Mouse (Mus musculus) left cerebral cortex, postnatal 25 days (tissue): ENCODE measurements around the gene Vdac2. TPM values are rescaled to one million over a fixed set of nuclear protein-coding genes. Genes with fewer than 3 reads are reported as not detected.

Source experiments
- DNase-seq, 2 experiments: peaks; one replicate each; pipeline ENCODE4 v3.0.0; 2022; ENCODE audit warnings: low spot score in 2 of 2, mixed read lengths in 1 of 2
- intact Hi-C: fragments of 180-260 bp; cut with DNase I; formaldehyde crosslinking; loops from one replicate; pipeline ENCODE4 v1.15.1; 2025
- total RNA-seq, 2 experiments: library from RNA; stranded (reverse); gene quantifications; 2 replicates each; pipeline ENCODE4 v1.2.3; 2021

The Vdac2 gene
- 100 to 1,000 TPM; 207 to 226 TPM for total RNA-seq

DNA sequence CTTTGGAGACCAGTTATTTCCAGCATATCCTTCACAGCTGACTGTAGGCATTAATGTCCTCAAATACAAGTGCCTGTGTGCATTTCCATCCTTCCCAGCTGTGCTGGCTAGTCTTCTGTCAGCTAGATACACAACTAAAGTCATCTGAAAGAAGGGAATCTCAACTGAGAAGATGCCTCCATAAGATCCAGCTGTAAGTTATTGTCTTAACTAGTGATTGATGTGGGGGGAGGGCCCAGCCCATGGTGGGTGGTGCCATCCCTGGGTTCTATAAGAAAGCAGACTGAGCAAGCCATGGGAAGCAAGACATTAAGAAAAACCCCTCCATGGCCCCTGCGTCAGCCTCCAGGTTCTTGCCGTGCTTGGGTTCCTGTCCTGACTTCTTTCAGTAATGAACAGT lies at the start of gene Vdac2:
Vdac2 (plus strand) TSS at position 301 of the 400 bp plus-strand sequence.
- intact Hi-C loops = no loop called here
- no peak for DNase-seq

DNA sequence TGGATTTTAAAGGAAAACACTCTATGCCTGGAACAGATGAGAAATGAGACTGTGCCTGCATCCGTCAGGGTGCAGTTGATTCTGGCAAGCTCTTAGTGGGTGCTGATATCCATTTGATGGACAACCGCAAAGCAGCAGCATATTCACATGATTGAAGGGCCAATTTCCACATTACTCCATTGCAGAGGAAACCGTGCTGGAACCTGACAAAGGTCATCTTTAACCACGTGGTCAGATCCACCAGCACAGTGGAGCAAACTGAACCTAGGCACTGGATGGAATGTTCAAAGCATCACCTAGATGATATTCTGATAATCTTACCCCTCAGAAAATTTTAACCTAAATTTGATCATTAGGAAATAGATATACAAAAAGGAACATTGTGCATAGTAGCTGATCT lies 48.8 kb upstream of the Vdac2 start:
- intact Hi-C loops = no loop called here
- DNase-seq = no peak

DNA sequence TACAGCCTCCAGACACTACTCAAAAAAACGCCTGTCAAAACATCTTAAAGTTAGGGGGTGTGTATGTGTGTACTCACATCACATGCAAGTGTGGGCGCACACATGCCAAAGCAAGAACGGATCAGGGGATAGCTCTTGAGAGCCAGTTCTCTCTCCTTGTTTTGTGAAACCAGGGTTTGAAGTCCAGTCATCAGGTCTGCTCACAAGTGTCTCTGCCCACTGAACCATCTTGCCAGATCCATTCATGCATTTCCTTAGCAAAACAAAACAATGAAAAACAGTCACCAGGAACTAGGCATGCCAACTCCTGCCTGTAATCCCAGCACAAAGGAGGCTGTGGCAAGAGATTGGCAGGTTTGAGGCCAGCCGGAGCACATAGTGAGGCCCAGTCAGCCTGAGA lies 38.5 kb upstream of the Vdac2 start:
- no peak for DNase-seq
- intact Hi-C loops = no loop called here

DNA sequence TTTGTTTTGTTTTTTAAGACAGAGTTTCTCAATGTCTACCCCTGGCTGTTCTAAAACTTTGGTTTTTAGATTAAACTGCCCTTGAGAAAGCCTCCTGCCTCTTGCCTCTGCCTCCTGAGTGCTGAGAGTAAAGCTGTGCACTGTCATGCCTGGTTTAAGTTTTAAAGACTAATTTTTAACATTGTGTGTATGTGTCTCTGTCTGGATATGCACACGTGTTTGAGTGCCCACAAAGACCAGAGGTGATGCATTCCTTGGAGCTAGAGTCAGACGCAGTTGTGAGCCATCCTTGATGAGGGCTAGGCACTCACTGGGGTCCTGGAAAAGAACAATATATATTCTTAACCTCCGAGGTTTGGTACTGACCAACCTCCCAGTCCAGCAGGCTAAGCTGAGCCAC lies 37.7 kb upstream of the Vdac2 start:
- DNase-seq = no peak
- intact Hi-C loops = no loop called here

DNA sequence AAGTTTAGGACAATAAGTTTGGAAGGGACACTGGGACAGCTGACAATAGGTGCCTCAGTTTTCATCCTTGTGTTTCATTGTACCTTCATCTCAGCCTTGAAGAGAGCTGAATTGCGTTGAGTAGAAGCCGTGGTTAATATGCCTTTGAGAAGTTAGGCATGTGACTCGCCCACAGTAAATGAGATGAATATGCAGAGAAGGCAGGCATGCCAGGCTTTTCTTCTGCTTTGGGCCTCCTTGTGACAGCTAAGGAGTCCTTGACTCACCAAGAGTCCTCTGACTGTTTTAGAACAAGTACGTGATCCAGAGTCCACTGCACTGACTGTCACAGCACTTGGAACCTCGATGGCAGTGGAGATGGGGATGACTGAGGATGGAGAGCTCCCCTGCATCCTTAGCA lies 36.9 kb upstream of the Vdac2 start:
- DNase-seq = peak; percentile 28 to 87

DNA sequence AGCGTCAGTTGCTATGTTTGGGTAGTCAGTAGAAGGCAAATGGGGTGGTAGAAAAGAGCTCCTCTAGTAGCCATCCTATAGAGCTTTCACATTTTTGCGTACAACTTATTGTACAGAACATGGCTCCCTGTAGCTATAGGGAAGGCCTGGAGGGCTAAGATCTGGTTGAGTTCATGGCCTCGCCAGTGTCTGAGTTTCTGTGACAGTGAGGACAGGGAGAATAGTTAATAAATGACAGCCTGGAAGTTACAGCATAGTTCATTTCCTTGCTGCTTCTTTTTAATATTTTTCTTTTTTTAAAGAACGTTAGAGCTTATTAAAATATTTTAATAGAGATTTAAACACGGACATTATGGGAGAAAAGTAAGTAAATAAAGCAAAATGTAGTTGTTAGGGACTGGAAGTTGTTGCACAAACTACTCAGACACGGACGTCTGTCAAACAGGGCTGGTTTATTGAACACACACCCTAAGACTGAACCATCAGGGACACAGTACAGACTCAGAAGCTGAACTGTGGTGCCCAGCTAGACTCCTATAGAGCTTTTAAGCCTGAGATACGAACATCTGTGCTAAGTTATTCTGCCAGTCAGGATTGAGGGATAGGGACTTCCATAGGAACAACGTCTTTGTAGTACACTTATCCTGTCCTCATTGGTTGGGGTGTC lies 34.3 kb upstream of the Vdac2 start:
- intact Hi-C loops = no loop called here
- DNase-seq = no peak

More for the DNA sequence above, 36.9 kb upstream of the Vdac2 start:
- intact Hi-C loops = no loop called here

DNA sequence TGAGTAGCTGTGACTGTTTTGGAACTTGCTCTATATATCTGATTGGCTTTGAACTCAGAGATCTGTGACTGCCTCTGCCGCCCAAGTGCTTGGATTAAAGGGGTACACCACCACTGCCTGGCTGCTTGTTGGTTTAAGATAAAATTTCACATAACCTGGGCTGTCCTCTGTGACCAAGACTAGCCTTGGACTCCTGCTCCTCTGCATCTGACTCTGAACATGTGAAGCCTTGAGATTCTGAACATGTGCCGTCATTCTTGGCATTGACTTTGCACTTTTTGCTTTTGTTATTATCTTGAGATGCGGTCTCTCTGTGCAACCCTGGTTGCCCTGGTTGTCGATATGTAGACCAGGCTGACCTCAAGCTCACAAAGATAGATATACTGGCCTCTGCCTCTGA lies 33.3 kb upstream of the Vdac2 start:
- DNase-seq = no peak
- intact Hi-C loops = no loop called here

DNA sequence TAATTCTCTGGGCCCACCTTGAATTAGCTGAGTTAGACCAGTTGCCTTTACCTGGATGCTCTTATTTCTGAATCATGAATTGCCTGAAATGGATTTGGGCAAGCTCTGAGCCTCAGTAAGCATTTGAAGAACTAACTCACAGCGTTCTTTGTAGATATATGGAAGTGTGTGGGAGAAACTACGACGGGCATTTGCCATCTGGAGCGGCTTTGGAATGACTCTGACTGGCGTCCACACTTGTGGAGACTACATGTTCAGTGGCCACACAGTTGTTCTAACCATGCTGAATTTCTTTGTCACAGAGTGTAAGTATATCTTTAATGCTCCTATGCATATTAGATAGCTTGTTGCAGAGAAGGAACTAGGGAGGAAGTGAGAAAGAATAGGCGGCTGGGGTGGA lies 32.8 kb upstream of the Vdac2 start:
- intact Hi-C loops = no loop called here

DNA sequence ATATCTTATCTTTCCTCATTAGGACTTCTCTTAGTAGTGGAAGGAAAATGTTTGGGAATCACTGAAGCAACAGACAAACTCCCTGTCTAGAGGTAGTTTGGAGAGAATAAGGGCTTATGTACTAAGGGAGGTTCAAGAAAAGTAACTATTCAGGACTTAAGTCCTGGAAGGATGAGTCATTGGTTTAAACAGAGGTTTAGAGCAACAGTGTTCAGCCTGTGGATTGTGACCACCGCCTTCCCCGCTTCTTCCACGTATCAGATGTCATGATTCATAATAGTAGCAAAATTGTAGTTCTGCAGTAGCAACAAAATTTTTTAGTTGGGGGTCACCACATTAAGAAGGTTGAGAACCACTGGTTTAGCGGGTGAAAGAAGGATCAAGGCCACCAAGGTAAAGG lies 24.4 kb upstream of the Vdac2 start:
- DNase-seq = no peak
- intact Hi-C loops = no loop called here

More for the DNA sequence above, 32.8 kb upstream of the Vdac2 start:
- DNase-seq = peak; percentile 26 to 85

DNA sequence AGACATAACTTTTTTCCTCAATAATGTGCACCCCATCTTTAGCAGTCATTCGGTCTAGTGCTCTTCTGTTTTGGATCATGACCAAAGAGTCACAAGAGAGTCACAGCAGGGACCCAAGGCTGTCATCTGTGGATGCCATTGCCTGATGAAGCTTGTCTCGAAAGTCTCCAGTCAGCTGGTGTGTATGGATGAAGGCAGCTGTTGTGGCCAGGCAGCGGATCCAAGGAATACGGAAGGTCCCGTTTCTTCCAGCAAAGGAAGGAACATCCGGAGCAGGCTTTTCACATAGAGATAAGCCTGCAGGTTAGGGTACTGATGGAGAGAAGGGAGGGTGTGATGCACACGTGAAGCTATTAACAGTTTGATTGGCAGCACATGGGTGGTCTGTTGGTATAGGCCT lies 23.4 kb upstream of the Vdac2 start:
- intact Hi-C loops = no loop called here

DNA sequence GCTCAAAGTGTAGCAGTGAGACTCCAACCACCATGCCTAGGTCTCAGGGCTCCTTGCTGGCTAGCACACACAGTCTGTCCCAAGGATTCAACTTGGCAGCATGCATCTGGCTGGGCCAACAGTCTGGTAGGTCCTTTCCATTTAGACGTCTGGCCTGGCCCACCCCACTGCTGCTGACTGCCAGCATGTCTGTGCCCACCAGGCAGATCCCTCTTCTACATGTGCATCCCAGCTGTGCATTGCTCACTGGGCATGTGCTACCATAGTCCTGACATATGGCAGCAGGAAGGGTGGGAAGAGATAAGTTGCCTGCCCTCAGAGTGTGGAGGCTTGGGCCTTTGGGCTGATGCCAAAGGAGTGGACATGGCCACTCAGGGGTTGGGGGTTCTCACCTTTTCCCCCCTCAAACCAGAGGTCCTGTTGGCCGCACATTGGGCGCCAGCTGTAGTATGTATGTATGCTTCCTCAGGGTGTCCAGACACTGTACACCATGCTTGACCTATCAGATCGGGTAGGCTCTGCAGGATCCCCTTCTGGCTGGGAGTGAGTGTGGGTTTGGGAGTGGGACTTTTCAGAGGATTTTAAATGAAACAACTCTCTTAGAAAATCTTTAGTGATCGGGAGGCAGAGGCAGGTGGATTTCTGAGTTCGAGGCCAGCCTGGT lies 22.4 kb upstream of the Vdac2 start:
- no peak for DNase-seq
- intact Hi-C loops = no loop called here

More for the DNA sequence above, 23.4 kb upstream of the Vdac2 start:
- no peak for DNase-seq

DNA sequence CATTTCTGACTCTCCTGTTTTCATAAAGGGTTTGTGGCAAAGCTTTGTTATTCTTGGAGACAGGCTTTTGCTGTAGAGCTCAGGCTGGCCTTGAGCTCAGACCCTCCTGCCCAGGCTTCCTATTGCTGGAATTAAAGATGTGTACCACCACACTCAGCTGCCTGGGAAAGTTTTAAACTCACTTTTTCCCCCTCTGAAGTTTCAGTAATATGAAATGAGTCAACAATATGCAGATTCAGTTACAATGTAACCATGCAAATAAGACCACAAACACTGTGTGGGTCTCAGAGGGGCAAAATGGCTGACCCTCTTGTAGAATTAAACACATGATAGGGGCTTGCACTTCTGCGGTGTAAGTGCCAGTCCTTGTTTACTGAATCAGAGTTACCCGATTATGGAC lies 18.8 kb upstream of the Vdac2 start:
- intact Hi-C loops = no loop called here
- DNase-seq = no peak

DNA sequence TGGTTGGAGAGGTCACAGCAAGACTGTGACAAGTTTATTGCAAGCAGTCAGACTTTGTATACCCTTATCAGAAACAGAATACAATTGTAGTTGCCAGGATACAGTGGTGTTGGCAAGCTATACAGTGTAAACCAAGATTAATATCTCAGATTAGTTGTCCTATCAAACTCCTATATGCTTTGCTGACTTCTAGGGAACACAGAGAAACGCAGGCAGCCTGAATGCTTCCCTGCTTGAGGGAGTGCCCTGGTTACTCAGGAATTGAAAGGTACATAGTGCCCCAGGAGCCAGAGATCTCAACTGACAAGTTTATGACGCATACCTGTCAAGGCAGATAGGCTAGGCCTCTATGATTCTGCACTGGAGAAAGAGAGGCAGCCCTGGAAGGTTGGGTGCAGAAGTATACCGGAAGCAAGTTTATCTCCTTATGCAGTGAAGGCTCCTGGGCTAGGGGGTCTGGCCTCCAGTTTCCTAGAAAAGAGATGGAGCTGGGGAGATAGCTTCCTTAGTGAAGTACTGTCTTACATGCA lies 18.3 kb upstream of the Vdac2 start:
- intact Hi-C loops = no loop called here

DNA sequence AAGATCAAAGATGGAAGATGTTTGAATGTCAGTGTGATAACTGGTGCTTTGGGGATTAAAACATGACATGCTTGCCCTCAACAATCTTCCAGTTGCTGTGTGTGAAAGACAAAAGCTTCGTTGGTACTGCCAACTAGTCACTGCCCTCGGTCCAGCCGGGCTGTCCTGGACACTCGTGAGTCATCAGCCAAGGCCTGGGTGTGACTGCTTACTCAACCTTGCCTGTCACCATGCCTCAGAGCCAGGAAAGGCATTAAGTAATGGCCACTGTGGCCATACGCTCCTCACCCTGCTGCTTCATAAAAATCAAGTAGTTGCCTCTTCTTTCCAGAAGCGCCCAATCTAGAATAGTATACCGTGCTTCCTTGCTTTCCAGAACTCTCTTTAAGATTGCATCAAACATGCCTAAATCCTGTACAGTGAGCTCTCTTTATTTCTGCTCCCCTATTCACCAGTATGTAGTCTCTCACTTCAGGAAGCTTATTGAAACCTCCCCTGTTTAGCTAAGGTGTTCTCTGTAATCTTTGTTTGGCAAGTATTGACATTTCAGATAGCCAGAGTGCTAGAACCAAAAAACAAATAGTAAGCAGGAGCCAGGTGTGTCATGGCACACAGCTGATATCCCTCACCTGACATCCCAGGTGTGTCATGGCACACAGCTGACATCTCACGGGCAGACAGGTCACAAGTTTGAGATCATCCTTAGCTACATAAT lies 16.7 kb upstream of the Vdac2 start:
- DNase-seq = no peak
- intact Hi-C loops = no loop called here

More for the DNA sequence above, 18.3 kb upstream of the Vdac2 start:
- DNase-seq = no peak

DNA sequence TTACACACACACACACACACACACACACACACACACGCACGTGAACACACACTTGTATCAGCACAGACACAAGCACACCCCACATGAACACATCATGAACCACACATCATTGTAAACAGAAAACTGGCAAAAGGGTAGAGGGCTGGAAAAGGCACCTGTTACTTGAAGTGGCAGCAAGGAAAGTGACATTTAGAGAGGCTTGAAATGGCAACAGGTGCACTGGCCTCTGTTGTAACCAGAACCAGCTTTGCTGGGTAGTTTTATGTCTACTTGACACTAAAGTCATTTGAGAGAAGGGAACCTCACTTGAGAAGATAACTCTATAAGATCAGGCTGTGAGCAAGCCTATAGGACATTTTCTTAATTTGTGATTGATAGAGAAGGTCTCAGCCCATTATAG lies 15.6 kb upstream of the Vdac2 start:
- intact Hi-C loops = no loop called here

DNA sequence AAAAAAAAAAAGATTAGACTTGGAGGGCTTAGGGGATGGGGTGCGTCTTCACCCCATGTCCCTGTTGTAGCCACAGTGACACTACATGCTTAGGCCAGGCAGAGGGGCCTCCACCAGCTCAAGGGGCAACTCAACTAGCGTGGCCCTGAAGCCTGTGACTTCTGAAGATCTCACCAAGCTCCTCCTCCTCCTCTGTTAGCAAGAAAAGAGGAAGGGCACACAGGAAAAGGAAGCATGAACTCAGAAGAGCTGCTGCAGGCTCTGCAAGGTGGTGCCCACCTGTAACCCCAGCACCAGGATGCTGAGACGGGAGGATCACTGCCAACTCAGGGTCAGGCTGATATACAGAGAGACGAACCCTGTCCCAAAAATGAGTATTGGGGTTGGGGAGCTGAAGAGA lies 13.7 kb upstream of the Vdac2 start:
- no peak for DNase-seq
- intact Hi-C loops = no loop called here

More for the DNA sequence above, 15.6 kb upstream of the Vdac2 start:
- DNase-seq = no peak

DNA sequence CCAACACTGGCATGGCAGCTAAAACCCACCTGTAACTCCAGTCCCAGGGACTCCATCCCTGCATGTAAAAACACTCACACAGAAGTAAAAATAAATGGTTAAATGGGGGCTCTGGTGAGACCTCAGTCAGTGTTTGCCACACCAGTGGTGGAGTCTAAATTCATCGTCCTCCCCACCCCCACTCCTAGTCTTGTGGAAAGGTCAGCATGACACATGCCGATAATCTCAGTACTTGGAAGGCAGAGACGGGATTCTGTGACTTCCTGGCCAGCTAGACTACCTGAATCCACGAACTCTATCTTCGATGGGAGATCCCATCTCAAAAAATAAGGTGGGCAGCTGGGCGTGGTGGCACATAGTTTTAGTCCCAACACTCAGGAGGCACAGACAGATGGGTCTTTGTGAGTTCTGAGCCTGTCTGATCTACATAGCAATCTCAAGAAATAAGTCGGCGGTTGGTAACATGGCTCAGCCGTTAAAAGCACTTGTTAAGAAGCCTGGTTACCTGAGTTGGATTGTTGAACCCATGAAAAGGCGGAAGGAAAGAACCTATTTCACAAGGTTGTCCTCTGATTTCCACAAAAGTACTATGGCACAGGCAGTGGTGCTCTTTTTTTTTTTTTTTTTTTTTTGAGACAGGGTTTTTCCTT lies 13.2 kb upstream of the Vdac2 start:
- intact Hi-C loops = loop anchor here (1.0 kb wide), 1 partner anchor 36 kb away; the partner anchor contains the start of gene Comtd1
- no peak for DNase-seq

DNA sequence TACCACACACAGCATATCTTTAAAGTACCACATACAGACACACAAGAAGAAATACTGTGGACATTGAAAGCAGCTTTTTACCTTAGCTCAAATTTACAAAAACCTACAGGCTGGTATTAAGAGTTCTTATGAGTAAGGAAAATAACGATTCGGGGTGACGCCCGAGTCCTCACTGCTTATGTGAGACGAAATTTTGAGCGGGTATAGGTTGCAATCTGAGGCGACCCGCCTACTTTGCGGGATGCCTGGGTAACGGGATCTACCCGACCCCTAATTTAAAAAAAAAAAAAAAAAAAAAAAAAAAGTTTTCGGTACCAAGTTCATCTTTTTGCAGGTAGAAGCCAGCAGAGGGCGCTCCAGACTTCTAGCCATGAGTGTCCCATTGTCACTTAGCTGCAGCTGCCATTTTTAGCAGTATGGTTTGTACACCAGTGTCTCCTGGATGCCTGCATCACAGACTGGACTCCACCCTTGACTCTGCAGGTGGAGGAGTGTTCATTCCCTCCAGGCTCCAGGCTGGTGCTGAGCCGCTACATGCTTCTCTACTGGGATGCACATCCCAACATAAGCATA lies 12.4 kb upstream of the Vdac2 start:
- intact Hi-C loops = loop anchor here (1.0 kb wide), 1 partner anchor 36 kb away; the partner anchor contains the start of gene Comtd1
- peak; percentile 45 to 48 for DNase-seq

DNA sequence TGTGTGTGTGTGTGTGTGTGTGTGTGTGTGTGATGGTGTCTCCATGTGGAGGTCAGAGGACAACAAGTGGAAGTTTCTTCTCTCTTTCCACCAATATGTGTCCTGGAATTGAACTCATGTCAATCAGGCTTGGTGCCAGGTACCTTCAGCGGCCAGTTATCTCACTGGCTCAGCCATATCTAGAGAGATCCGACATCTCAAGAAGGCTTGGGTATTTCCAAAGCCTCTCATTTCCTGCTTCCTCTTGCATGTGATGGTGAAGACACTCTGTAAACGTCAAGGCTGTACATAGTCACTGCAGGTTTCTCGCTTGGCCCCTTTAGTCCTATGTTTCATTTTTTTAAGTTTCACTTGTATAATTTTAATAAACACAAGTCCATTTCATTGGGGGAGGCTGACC lies 11.8 kb upstream of the Vdac2 start:
- intact Hi-C loops = no loop called here
- DNase-seq = no peak

DNA sequence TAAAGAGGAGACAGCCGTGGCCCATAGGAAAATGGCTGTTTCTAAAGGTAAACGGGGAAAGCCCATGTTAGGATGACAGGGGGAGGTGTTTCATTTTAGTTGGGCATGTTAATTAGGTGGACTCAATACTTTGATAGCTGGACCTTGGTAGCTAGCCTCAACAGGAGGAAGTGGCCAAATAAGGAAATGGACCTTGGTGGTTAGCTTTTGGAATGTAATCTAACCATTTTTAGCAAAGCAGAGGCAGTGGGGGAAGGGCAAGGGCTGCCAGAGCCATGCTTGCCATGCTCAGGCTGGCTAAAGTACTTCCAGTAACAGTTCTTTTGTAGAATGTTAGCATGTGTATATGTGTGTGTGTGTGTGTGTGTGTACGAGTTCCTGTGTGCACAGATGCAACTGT lies 11.2 kb upstream of the Vdac2 start:
- intact Hi-C loops = no loop called here
- no peak for DNase-seq
